In the genomic region with DNA sequence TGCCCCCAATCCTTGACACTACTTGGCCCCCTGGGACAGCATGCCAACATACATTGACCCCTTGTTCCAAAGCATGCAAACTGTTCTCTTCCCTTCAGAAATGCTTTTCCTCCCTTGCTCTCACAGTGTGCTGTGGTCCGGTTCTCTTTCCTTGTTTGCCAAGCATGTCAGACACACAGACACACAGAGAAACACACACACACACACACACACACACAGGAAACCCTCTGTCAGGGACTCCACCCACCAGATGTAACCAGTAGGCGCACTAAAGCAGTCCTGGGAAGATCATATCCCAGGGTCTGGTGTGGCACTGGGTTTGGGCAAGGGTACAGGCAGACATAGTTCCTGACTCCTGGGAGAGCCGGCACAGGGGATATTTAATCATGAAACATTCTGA, we compare ENCODE assay signal across 31 mouse cellular contexts. TPM values are rescaled to one million over a fixed set of nuclear protein-coding genes. Genes with fewer than 3 reads are reported as not detected.
DNase-seq lines count a peak whose midpoint lies in the region; ATAC-seq and TF ChIP-seq lines count a peak whose summit lies in the region.
"Had no signal": no experiment of that assay in that cellular context is flagged by ENCODE, and none has a peak within 500 bp of the region (broad histone marks: within the 10 kb centered on the region; RNA-seq: fewer than 3 reads in every experiment).

No protein-coding gene starts in this region.

- TF ChIP-seq EP300 in lung, postnatal 0 days (IDR thresholded peaks at IDR 0.05), result 0 out of 2 replicates have a peak, but pooled peaks have one; percentile 14
- no peak for TF ChIP-seq EP300 in stomach, postnatal 0 days (optimal IDR thresholded peaks at IDR 0.05)

- H3K9ac ChIP-seq in heart, embryonic 12.5 days, result no peak overlapping the region
- no peak overlapping the region for H3K9ac ChIP-seq in lung, postnatal 0 days (replicated peaks; ENCODE audit: low read depth)
- H3K9ac ChIP-seq in stomach, embryonic 16.5 days (ENCODE audit: low read length), result 0 out of 2 replicates have a peak overlapping the region, but pooled peaks have one; percentile 26
- no peak overlapping the region for H3K9ac ChIP-seq in stomach, postnatal 0 days (ENCODE audit: low read length)
- H3K9ac ChIP-seq in embryonic facial prominence, embryonic 14.5 days (ENCODE audit: low read depth, low read length), result peak overlapping the region; percentile 30; the same call in 1 of the 2 replicates
- H3K9ac ChIP-seq: embryonic facial prominence, embryonic 15.5 days; forebrain, embryonic 15.5 days; heart, embryonic 13.5 days; hindbrain, embryonic 15.5 days; midbrain, embryonic 13.5 days had no signal

- no peak overlapping the region for H3K4me2 ChIP-seq in heart, embryonic 12.5 days
- H3K4me2 ChIP-seq in lung, postnatal 0 days (replicated peaks; ENCODE audit: low read depth, low read length), result no peak overlapping the region
- H3K4me2 ChIP-seq in stomach, embryonic 16.5 days (ENCODE audit: low read depth, low read length), result no peak overlapping the region
- H3K4me2 ChIP-seq in stomach, postnatal 0 days (replicated peaks; ENCODE audit: low read depth), result no peak overlapping the region
- H3K4me2 ChIP-seq in embryonic facial prominence, embryonic 14.5 days (ENCODE audit: low read depth, low read length), result no peak overlapping the region
- H3K4me2 ChIP-seq: forebrain, embryonic 15.5 days; heart, embryonic 13.5 days; hindbrain, embryonic 15.5 days; limb, embryonic 13.5 days; liver, embryonic 11.5 days; midbrain, embryonic 13.5 days had no signal

- no peak for ATAC-seq in heart, embryonic 12.5 days (ENCODE audit: insufficient number of reproducible peaks, low FRiP score)
- no peak for ATAC-seq in lung, postnatal 0 days
- no peak for ATAC-seq in stomach, embryonic 16.5 days (ENCODE audit: insufficient read depth, low FRiP score)
- ATAC-seq in stomach, postnatal 0 days (ENCODE audit: low FRiP score, low TSS enrichment), result no peak
- ATAC-seq in embryonic facial prominence, embryonic 14.5 days (ENCODE audit: low read depth), result no peak
- no peak for ATAC-seq in erythroblast, adult 5-6 weeks (replicated peaks; ENCODE audit: low FRiP score, poor library complexity, severe bottlenecking)
- ATAC-seq: forebrain, embryonic 15.5 days; midbrain, embryonic 13.5 days had no signal

- TF ChIP-seq CTCF in lung, postnatal 0 days (IDR thresholded peaks at IDR 0.05), result no peak
- no peak for TF ChIP-seq CTCF in stomach, postnatal 0 days (IDR thresholded peaks at IDR 0.05; ENCODE audit: low read depth)

- H3K27me3 ChIP-seq in heart, embryonic 10.5 days (ENCODE audit: insufficient read depth, poor library complexity, severe bottlenecking), result peaks cover 14% of the 10 kb centered on the region; the same call in 1 of the 2 replicates
- H3K27me3 ChIP-seq in heart, embryonic 12.5 days (replicated peaks), result peaks cover 4% of the 10 kb centered on the region; the same call in 1 of the 2 replicates
- no peaks in the 10 kb centered on the region for H3K27me3 ChIP-seq in lung, postnatal 0 days (replicated peaks; ENCODE audit: insufficient read depth, low read length)
- no peaks in the 10 kb centered on the region for H3K27me3 ChIP-seq in stomach, embryonic 16.5 days (ENCODE audit: control insufficient read depth, insufficient read depth, low read length)
- H3K27me3 ChIP-seq in stomach, postnatal 0 days (ENCODE audit: control insufficient read depth, insufficient read depth, low read length), result no peaks in the 10 kb centered on the region
- no peaks in the 10 kb centered on the region for H3K27me3 ChIP-seq in embryonic facial prominence, embryonic 14.5 days (replicated peaks; ENCODE audit: control insufficient read depth, insufficient read depth, low read length)
- H3K27me3 ChIP-seq: embryonic facial prominence, embryonic 15.5 days; forebrain, embryonic 15.5 days; hindbrain, embryonic 15.5 days; limb, embryonic 13.5 days; midbrain, embryonic 13.5 days had no signal

- DNase-seq in heart, embryonic 10.5 days (ENCODE audit: low spot score), result no peak
- DNase-seq in lung, postnatal 0 days (ENCODE audit: low spot score), result no peak
- DNase-seq in lung, adult 18-20 months, result no peak
- DNase-seq in stomach, postnatal 0 days (ENCODE audit: low spot score), result no peak
- DNase-seq in embryonic facial prominence, embryonic 14.5 days (ENCODE audit: low spot score), result no peak
- DNase-seq: adrenal gland, adult 8-10 months; cerebellum, adult 11 months; cerebellum, adult 9-10 months; gastrocnemius, adult 2 months; heart, adult 18-20 months; heart, postnatal 10 days; kidney, adult 18-20 months; lung, postnatal 10 days; right cerebral cortex, adult 18-20 months; spleen, adult 18-20 months had no signal

- WGBS in heart, embryonic 10.5 days, result 80% methylated on average over 3 of the region's 3 CpGs
- WGBS in heart, embryonic 12.5 days, result 79% methylated on average over 3 of the region's 3 CpGs
- WGBS in lung, postnatal 0 days, result 53% methylated on average over 3 of the region's 3 CpGs
- WGBS in stomach, embryonic 16.5 days, result 55% methylated on average over 3 of the region's 3 CpGs
- 53% methylated on average over 3 of the region's 3 CpGs for WGBS in stomach, postnatal 0 days
- WGBS in embryonic facial prominence, embryonic 14.5 days, result 59% methylated on average over 3 of the region's 3 CpGs

- peak overlapping the region; percentile 72; the same call in 1 of the 2 replicates for H3K27ac ChIP-seq in heart, embryonic 10.5 days
- H3K27ac ChIP-seq in heart, embryonic 12.5 days (ENCODE audit: poor library complexity, severe bottlenecking), result no peak overlapping the region
- no peak overlapping the region for H3K27ac ChIP-seq in lung, postnatal 0 days (ENCODE audit: low read length)
- H3K27ac ChIP-seq in stomach, embryonic 16.5 days (ENCODE audit: low read length), result no peak overlapping the region
- no peak overlapping the region for H3K27ac ChIP-seq in stomach, postnatal 0 days (replicated peaks)
- no peak overlapping the region for H3K27ac ChIP-seq in embryonic facial prominence, embryonic 14.5 days (replicated peaks; ENCODE audit: low read depth, low read length)
- H3K27ac ChIP-seq: embryonic facial prominence, embryonic 15.5 days; forebrain, embryonic 15.5 days; gastrocnemius, adult 2 months; heart, embryonic 13.5 days; hindbrain, embryonic 15.5 days; limb, embryonic 13.5 days; midbrain, embryonic 13.5 days had no signal

- H3K36me3 ChIP-seq in heart, embryonic 10.5 days, result no peaks in the 10 kb centered on the region
- no peaks in the 10 kb centered on the region for H3K36me3 ChIP-seq in heart, embryonic 12.5 days
- H3K36me3 ChIP-seq in lung, postnatal 0 days (ENCODE audit: insufficient read depth, low read length), result no peaks in the 10 kb centered on the region
- no peaks in the 10 kb centered on the region for H3K36me3 ChIP-seq in stomach, embryonic 16.5 days (ENCODE audit: control insufficient read depth, insufficient read depth, low read length)
- H3K36me3 ChIP-seq in stomach, postnatal 0 days (ENCODE audit: control insufficient read depth, insufficient read depth, low read length), result no peaks in the 10 kb centered on the region
- H3K36me3 ChIP-seq in embryonic facial prominence, embryonic 14.5 days (ENCODE audit: control insufficient read depth, insufficient read depth, low read length), result no peaks in the 10 kb centered on the region
- H3K36me3 ChIP-seq: embryonic facial prominence, embryonic 15.5 days; forebrain, embryonic 15.5 days; G1E; heart, embryonic 13.5 days; hindbrain, embryonic 15.5 days; limb, embryonic 13.5 days; midbrain, embryonic 13.5 days had no signal

- peaks cover 61% of the 10 kb centered on the region for H3K4me1 ChIP-seq in heart, embryonic 10.5 days
- H3K4me1 ChIP-seq in heart, embryonic 12.5 days (replicated peaks), result peaks cover 29% of the 10 kb centered on the region
- H3K4me1 ChIP-seq in lung, postnatal 0 days (ENCODE audit: insufficient read depth, low read depth, low read length), result peaks cover 5% of the 10 kb centered on the region; the same call in 1 of the 2 replicates
- H3K4me1 ChIP-seq in stomach, embryonic 16.5 days (ENCODE audit: control insufficient read depth, insufficient read depth, low read length), result peaks cover 31% of the 10 kb centered on the region
- H3K4me1 ChIP-seq in stomach, postnatal 0 days (replicated peaks; ENCODE audit: control insufficient read depth, insufficient read depth), result peaks cover 7% of the 10 kb centered on the region; the same call in 1 of the 2 replicates
- H3K4me1 ChIP-seq in embryonic facial prominence, embryonic 14.5 days (ENCODE audit: control insufficient read depth, insufficient read depth, low read length), result peaks cover 28% of the 10 kb centered on the region

- H3K9me3 ChIP-seq in heart, embryonic 10.5 days, result no peaks in the 10 kb centered on the region
- no peaks in the 10 kb centered on the region for H3K9me3 ChIP-seq in heart, embryonic 12.5 days (replicated peaks)
- H3K9me3 ChIP-seq in lung, postnatal 0 days (ENCODE audit: low read length), result no peaks in the 10 kb centered on the region
- H3K9me3 ChIP-seq in stomach, embryonic 16.5 days (replicated peaks; ENCODE audit: control insufficient read depth, low read length), result no peaks in the 10 kb centered on the region
- H3K9me3 ChIP-seq in stomach, postnatal 0 days (ENCODE audit: control insufficient read depth, low read length), result no peaks in the 10 kb centered on the region
- no peaks in the 10 kb centered on the region for H3K9me3 ChIP-seq in embryonic facial prominence, embryonic 14.5 days (ENCODE audit: control insufficient read depth, low read length)
- H3K9me3 ChIP-seq: embryonic facial prominence, embryonic 15.5 days; forebrain, embryonic 15.5 days; G1E; heart, embryonic 13.5 days; hindbrain, embryonic 15.5 days; limb, embryonic 13.5 days; midbrain, embryonic 13.5 days had no signal

- H3K4me3 ChIP-seq in heart, embryonic 10.5 days, result no peak overlapping the region
- H3K4me3 ChIP-seq in heart, embryonic 12.5 days, result no peak overlapping the region
- no peak overlapping the region for H3K4me3 ChIP-seq in lung, postnatal 0 days (ENCODE audit: low read depth, low read length)
- H3K4me3 ChIP-seq in stomach, embryonic 16.5 days (replicated peaks; ENCODE audit: low read length), result no peak overlapping the region
- H3K4me3 ChIP-seq in stomach, postnatal 0 days (ENCODE audit: low read depth, low read length), result no peak overlapping the region
- no peak overlapping the region for H3K4me3 ChIP-seq in embryonic facial prominence, embryonic 14.5 days (ENCODE audit: low read depth, low read length)
- H3K4me3 ChIP-seq: embryonic facial prominence, embryonic 15.5 days; forebrain, embryonic 15.5 days; gastrocnemius, adult 2 months; heart, embryonic 13.5 days; hindbrain, embryonic 15.5 days; layer of hippocampus, adult 2 months; limb, embryonic 13.5 days; midbrain, embryonic 13.5 days had no signal

RNA-seq across cellular contexts. Expression of a gene that starts 3.0 kb away (rescaled TPM):
- polyA plus RNA-seq in heart, embryonic 10.5 days (2016; fragmentation: Nextera tagmentation; extraction: Ambion mirVana), result 0.13 and 0.14 TPM in 2 replicates
- polyA plus RNA-seq in heart, embryonic 12.5 days (2016; fragmentation: Nextera tagmentation; extraction: Ambion mirVana), result not detected in 2 replicates
- polyA plus RNA-seq in lung, postnatal 0 days (2015; fragmentation: Nextera tagmentation; extraction: Ambion mirVana), result 2.4 TPM in 2 replicates
- 0.55 and 1.2 TPM in 2 replicates for polyA plus RNA-seq in stomach, embryonic 16.5 days (2015; fragmentation: Nextera tagmentation; extraction: Ambion mirVana)
- polyA plus RNA-seq in stomach, postnatal 0 days (2015; fragmentation: Nextera tagmentation; extraction: Ambion mirVana), result 0.41 and 0.45 TPM in 2 replicates
- 3.4 and 3.7 TPM in 2 replicates for polyA plus RNA-seq in embryonic facial prominence, embryonic 14.5 days (2014; fragmentation: Nextera tagmentation; extraction: Ambion mirVana)
- total RNA-seq in erythroblast, adult 5-6 weeks (2015; ENCODE audit: low replicate concordance), result not detected in 2 replicates
- total RNA-seq in erythroblast, adult 5-6 weeks (2017; ENCODE audit: low replicate concordance), result not detected in 2 replicates
- total RNA-seq: G1E; heart, adult 18-20 months; hematopoietic stem cell, adult 5-6 weeks; megakaryocyte progenitor cell, adult 5-6 weeks; monocyte, adult 5-6 weeks had no signal
- polyA plus RNA-seq: liver, embryonic 16.5 days had no signal

RNA-seq across cellular contexts. Expression of a gene that starts 7.4 kb away (rescaled TPM):
- 0.51 and 0.75 TPM in 2 replicates for polyA plus RNA-seq in heart, embryonic 10.5 days (2016; fragmentation: Nextera tagmentation; extraction: Ambion mirVana)
- 0.18 and 0.49 TPM in 2 replicates for polyA plus RNA-seq in heart, embryonic 12.5 days (2016; fragmentation: Nextera tagmentation; extraction: Ambion mirVana)
- 1.0 and 2.0 TPM in 2 replicates for polyA plus RNA-seq in lung, postnatal 0 days (2015; fragmentation: Nextera tagmentation; extraction: Ambion mirVana)
- 2.9 and 3.4 TPM in 2 replicates for polyA plus RNA-seq in stomach, embryonic 16.5 days (2015; fragmentation: Nextera tagmentation; extraction: Ambion mirVana)
- polyA plus RNA-seq in stomach, postnatal 0 days (2015; fragmentation: Nextera tagmentation; extraction: Ambion mirVana), result 0.53 and 0.56 TPM in 2 replicates
- 2.1 and 2.5 TPM in 2 replicates for polyA plus RNA-seq in embryonic facial prominence, embryonic 14.5 days (2014; fragmentation: Nextera tagmentation; extraction: Ambion mirVana)
- total RNA-seq in erythroblast, adult 5-6 weeks (2015; ENCODE audit: low replicate concordance), result not detected in 2 replicates
- not detected in 2 replicates for total RNA-seq in erythroblast, adult 5-6 weeks (2017; ENCODE audit: low replicate concordance)
- total RNA-seq: G1E; hematopoietic stem cell, adult 5-6 weeks; megakaryocyte progenitor cell, adult 5-6 weeks; monocyte, adult 5-6 weeks had no signal

RNA-seq across cellular contexts. Expression of a gene that starts 12.8 kb away (rescaled TPM):
- polyA plus RNA-seq in heart, embryonic 10.5 days (2016; fragmentation: Nextera tagmentation; extraction: Ambion mirVana), result 3.1 and 5.1 TPM in 2 replicates
- 5.4 and 5.8 TPM in 2 replicates for polyA plus RNA-seq in heart, embryonic 12.5 days (2016; fragmentation: Nextera tagmentation; extraction: Ambion mirVana)
- 1.5 and 2.4 TPM in 2 replicates for polyA plus RNA-seq in lung, postnatal 0 days (2015; fragmentation: Nextera tagmentation; extraction: Ambion mirVana)
- 8.4 and 9.8 TPM in 2 replicates for polyA plus RNA-seq in stomach, embryonic 16.5 days (2015; fragmentation: Nextera tagmentation; extraction: Ambion mirVana)
- 2.7 and 4.4 TPM in 2 replicates for polyA plus RNA-seq in stomach, postnatal 0 days (2015; fragmentation: Nextera tagmentation; extraction: Ambion mirVana)
- polyA plus RNA-seq in embryonic facial prominence, embryonic 14.5 days (2014; fragmentation: Nextera tagmentation; extraction: Ambion mirVana), result 7.9 and 8.9 TPM in 2 replicates
- not detected in 2 replicates for total RNA-seq in erythroblast, adult 5-6 weeks (2015; ENCODE audit: low replicate concordance)
- not detected in 2 replicates for total RNA-seq in erythroblast, adult 5-6 weeks (2017; ENCODE audit: low replicate concordance)
- total RNA-seq: megakaryocyte progenitor cell, adult 5-6 weeks; monocyte, adult 5-6 weeks had no signal

RNA-seq across cellular contexts. Expression of a gene that starts 18.0 kb away (rescaled TPM):
- polyA plus RNA-seq in heart, embryonic 10.5 days (2016; fragmentation: Nextera tagmentation; extraction: Ambion mirVana), result 2.7 and 3.2 TPM in 2 replicates
- polyA plus RNA-seq in heart, embryonic 12.5 days (2016; fragmentation: Nextera tagmentation; extraction: Ambion mirVana), result 4.1 and 5.3 TPM in 2 replicates
- 6.8 and 9.4 TPM in 2 replicates for polyA plus RNA-seq in lung, postnatal 0 days (2015; fragmentation: Nextera tagmentation; extraction: Ambion mirVana)
- polyA plus RNA-seq in stomach, embryonic 16.5 days (2015; fragmentation: Nextera tagmentation; extraction: Ambion mirVana), result 2.7 and 2.9 TPM in 2 replicates
- 8.8 and 12.6 TPM in 2 replicates for polyA plus RNA-seq in stomach, postnatal 0 days (2015; fragmentation: Nextera tagmentation; extraction: Ambion mirVana)
- 3.4 and 4.7 TPM in 2 replicates for polyA plus RNA-seq in embryonic facial prominence, embryonic 14.5 days (2014; fragmentation: Nextera tagmentation; extraction: Ambion mirVana)
- total RNA-seq in erythroblast, adult 5-6 weeks (2015; ENCODE audit: low replicate concordance), result 1.5 and 1.9 TPM in 2 replicates
- total RNA-seq in erythroblast, adult 5-6 weeks (2017; ENCODE audit: low replicate concordance), result 0.77 and 2.2 TPM in 2 replicates

RNA-seq across cellular contexts. Expression of a gene that starts 20.6 kb away (rescaled TPM):
- 1.1 and 1.3 TPM in 2 replicates for polyA plus RNA-seq in heart, embryonic 10.5 days (2016; fragmentation: Nextera tagmentation; extraction: Ambion mirVana)
- 0.77 TPM in 2 replicates for polyA plus RNA-seq in heart, embryonic 12.5 days (2016; fragmentation: Nextera tagmentation; extraction: Ambion mirVana)
- 0.27 and 0.84 TPM in 2 replicates for polyA plus RNA-seq in lung, postnatal 0 days (2015; fragmentation: Nextera tagmentation; extraction: Ambion mirVana)
- 13.8 and 18.8 TPM in 2 replicates for polyA plus RNA-seq in stomach, embryonic 16.5 days (2015; fragmentation: Nextera tagmentation; extraction: Ambion mirVana)
- polyA plus RNA-seq in stomach, postnatal 0 days (2015; fragmentation: Nextera tagmentation; extraction: Ambion mirVana), result 35.1 and 36.1 TPM in 2 replicates
- polyA plus RNA-seq in embryonic facial prominence, embryonic 14.5 days (2014; fragmentation: Nextera tagmentation; extraction: Ambion mirVana), result 1.9 and 2.2 TPM in 2 replicates
- not detected in 2 replicates for total RNA-seq in erythroblast, adult 5-6 weeks (2015; ENCODE audit: low replicate concordance)
- not detected in 2 replicates for total RNA-seq in erythroblast, adult 5-6 weeks (2017; ENCODE audit: low replicate concordance)
- total RNA-seq: hematopoietic stem cell, adult 5-6 weeks; megakaryocyte progenitor cell, adult 5-6 weeks; monocyte, adult 5-6 weeks had no signal
- polyA plus RNA-seq: G1E had no signal

Comparison
In these comparisons a context has a peak if more than half of its experiments do, and no peak if none do; other contexts are left out.
1. H3K9ac ChIP-seq: peak in stomach, embryonic 16.5 days (single experiment) and embryonic facial prominence, embryonic 14.5 days (single experiment); none in heart, embryonic 12.5 days (single experiment), lung, postnatal 0 days (single experiment) and stomach, postnatal 0 days (single experiment).